Mouse (Mus musculus): Measurements from ENCODE around the gene Eya3. TPM values are rescaled to one million over a fixed set of nuclear protein-coding genes. Genes with fewer than 3 reads are reported as not detected.

Gene Eya3
- polyA plus RNA-seq, 1 experiment from 2014 or later: 28.4 TPM

Other genes starting within 250 kb of the Eya3 start
- gene Phactr4, start 216.5 kb upstream of the Eya3 start, polyA plus RNA-seq (2016; fragmentation: Nextera tagmentation; extraction: Ambion mirVana): 22.3 and 26.3 TPM in 2 replicates
- 21.0 and 25.5 TPM in 2 replicates for gene Med18, start 175.1 kb upstream of the Eya3 start, polyA plus RNA-seq (2016; fragmentation: Nextera tagmentation; extraction: Ambion mirVana)
- 7.6 and 11.3 TPM in 2 replicates for gene Sesn2, start 128.5 kb upstream of the Eya3 start, polyA plus RNA-seq (2016; fragmentation: Nextera tagmentation; extraction: Ambion mirVana)
- 1,084 and 1,150 TPM in 2 replicates for gene Atpif1, start 105.3 kb upstream of the Eya3 start, polyA plus RNA-seq (2016; fragmentation: Nextera tagmentation; extraction: Ambion mirVana)
- gene Dnajc8, start 103.4 kb upstream of the Eya3 start, polyA plus RNA-seq (2016; fragmentation: Nextera tagmentation; extraction: Ambion mirVana): 188 and 201 TPM in 2 replicates
- 0.40 and 0.45 TPM in 2 replicates for gene Ptafr, start 74.9 kb upstream of the Eya3 start, polyA plus RNA-seq (2016; fragmentation: Nextera tagmentation; extraction: Ambion mirVana)
- gene Xkr8, start 93.6 kb downstream of the Eya3 start, polyA plus RNA-seq (2016; fragmentation: Nextera tagmentation; extraction: Ambion mirVana): 4.0 and 5.4 TPM in 2 replicates
- 3.2 and 4.1 TPM in 2 replicates for gene Smpdl3b, start 118.3 kb downstream of the Eya3 start, polyA plus RNA-seq (2016; fragmentation: Nextera tagmentation; extraction: Ambion mirVana)
- gene Rpa2, start 129.3 kb downstream of the Eya3 start, polyA plus RNA-seq (2016; fragmentation: Nextera tagmentation; extraction: Ambion mirVana): 136 and 143 TPM in 2 replicates
- gene Themis2, start 157.4 kb downstream of the Eya3 start, polyA plus RNA-seq (2016; fragmentation: Nextera tagmentation; extraction: Ambion mirVana): 0.29 and 0.67 TPM in 2 replicates
- 73.7 and 74.7 TPM in 2 replicates for gene Ppp1r8, start 204.2 kb downstream of the Eya3 start, polyA plus RNA-seq (2016; fragmentation: Nextera tagmentation; extraction: Ambion mirVana)
- 93.7 and 94.7 TPM in 2 replicates for gene Stx12, start 245.5 kb downstream of the Eya3 start, polyA plus RNA-seq (2016; fragmentation: Nextera tagmentation; extraction: Ambion mirVana)

All from forebrain, embryonic 12.5 days (tissue).